Comparison of ENCODE assay signal across 10 mouse cellular contexts in the genomic region with DNA sequence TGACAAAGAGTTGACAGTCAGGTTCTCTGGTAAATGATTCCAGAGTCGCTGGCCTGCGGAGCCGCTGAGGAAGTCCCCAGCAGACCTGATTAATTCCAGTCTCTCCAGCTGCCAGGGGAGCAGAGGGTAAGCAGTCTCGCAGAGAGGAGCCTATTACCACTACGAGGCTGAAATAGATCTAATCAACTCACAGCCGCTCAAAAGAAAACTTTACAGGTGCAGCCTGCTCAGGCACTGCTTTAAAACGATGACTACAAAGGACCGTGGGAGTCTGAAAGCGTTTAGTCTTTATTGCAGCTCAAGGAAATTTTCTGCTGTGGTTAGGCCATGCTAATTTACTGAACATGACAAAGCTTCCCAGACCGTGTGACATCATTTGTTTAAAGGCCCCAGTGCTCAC.
A peak's percentile ranks its signal among the peaks of the same experiment; 100 is the strongest.
DNase-seq lines count a peak whose midpoint lies in the region; ATAC-seq lines count a peak whose summit lies in the region.
"Had no signal": no experiment of that assay in that cellular context is flagged by ENCODE, and none has a peak within 500 bp of the region (broad histone marks: within the 10 kb centered on the region; RNA-seq: fewer than 3 reads in every experiment).

No protein-coding gene starts in this region.

- peak; percentile 75 for DNase-seq in embryonic facial prominence, embryonic 11.5 days (ENCODE audit: low spot score)
- peak; percentile 23 to 50 for DNase-seq in kidney, postnatal 4 days
- DNase-seq in neural tube, embryonic 11.5 days (ENCODE audit: low spot score), result peak; percentile 53
- no peak for DNase-seq in urinary bladder, postnatal 14 days (ENCODE audit: low spot score)
- no peak for DNase-seq in adrenal gland, postnatal 25 days
- DNase-seq in left cerebral cortex, postnatal 25 days (ENCODE audit: low spot score in 2 of 2), result no peak
- DNase-seq: thymus, postnatal 4 days had no signal

- no peaks in the 10 kb centered on the region for H3K4me1 ChIP-seq in embryonic facial prominence, embryonic 11.5 days (ENCODE audit: control insufficient read depth, insufficient read depth, low read length)
- H3K4me1 ChIP-seq in forebrain, embryonic 16.5 days (replicated peaks; ENCODE audit: control insufficient read depth, insufficient read depth, low read length), result peaks cover 28% of the 10 kb centered on the region
- no peaks in the 10 kb centered on the region for H3K4me1 ChIP-seq in neural tube, embryonic 11.5 days (ENCODE audit: control insufficient read depth, insufficient read depth, low read length)
- H3K4me1 ChIP-seq: limb, embryonic 15.5 days had no signal

- H3K27me3 ChIP-seq in embryonic facial prominence, embryonic 11.5 days (ENCODE audit: control insufficient read depth, insufficient read depth, low read length), result no peaks in the 10 kb centered on the region
- no peaks in the 10 kb centered on the region for H3K27me3 ChIP-seq in forebrain, embryonic 16.5 days (replicated peaks; ENCODE audit: control insufficient read depth, insufficient read depth, low read length)
- H3K27me3 ChIP-seq in neural tube, embryonic 11.5 days (ENCODE audit: control insufficient read depth, insufficient read depth, low read length), result no peaks in the 10 kb centered on the region
- H3K27me3 ChIP-seq: limb, embryonic 15.5 days had no signal

- no peak overlapping the region for H3K27ac ChIP-seq in embryonic facial prominence, embryonic 11.5 days (replicated peaks; ENCODE audit: low read depth, low read length)
- H3K27ac ChIP-seq in forebrain, embryonic 16.5 days (ENCODE audit: low read length), result peak overlapping the region; percentile 80
- H3K27ac ChIP-seq in neural tube, embryonic 11.5 days (ENCODE audit: low read depth, low read length), result no peak overlapping the region
- H3K27ac ChIP-seq: limb, embryonic 15.5 days; macrophage had no signal

- no peaks in the 10 kb centered on the region for H3K36me3 ChIP-seq in embryonic facial prominence, embryonic 11.5 days (replicated peaks; ENCODE audit: control insufficient read depth, insufficient read depth, low read depth, low read length)
- no peaks in the 10 kb centered on the region for H3K36me3 ChIP-seq in forebrain, embryonic 16.5 days (ENCODE audit: control insufficient read depth, insufficient read depth)
- no peaks in the 10 kb centered on the region for H3K36me3 ChIP-seq in neural tube, embryonic 11.5 days (ENCODE audit: control insufficient read depth, insufficient read depth, low read length)
- H3K36me3 ChIP-seq: limb, embryonic 15.5 days had no signal

- ATAC-seq in embryonic facial prominence, embryonic 11.5 days (replicated peaks; ENCODE audit: insufficient number of reproducible peaks, low FRiP score, low TSS enrichment, low read depth), result peak; percentile 81; the same call in 1 of the 2 replicates
- ATAC-seq in forebrain, embryonic 16.5 days, result no peak
- peak; percentile 71; the same call in 1 of the 2 replicates for ATAC-seq in neural tube, embryonic 11.5 days (ENCODE audit: insufficient read depth, low FRiP score, low TSS enrichment)

- no peak overlapping the region for H3K4me3 ChIP-seq in embryonic facial prominence, embryonic 11.5 days (ENCODE audit: low read depth, low read length)
- H3K4me3 ChIP-seq in forebrain, embryonic 16.5 days (replicated peaks; ENCODE audit: low read length), result no peak overlapping the region
- no peak overlapping the region for H3K4me3 ChIP-seq in neural tube, embryonic 11.5 days (ENCODE audit: low read depth, low read length)
- H3K4me3 ChIP-seq: limb, embryonic 15.5 days had no signal

- no peak overlapping the region for H3K4me2 ChIP-seq in embryonic facial prominence, embryonic 11.5 days (ENCODE audit: low read depth, low read length)
- peak overlapping the region; percentile 39 for H3K4me2 ChIP-seq in forebrain, embryonic 16.5 days (ENCODE audit: low read length)
- no peak overlapping the region for H3K4me2 ChIP-seq in neural tube, embryonic 11.5 days (ENCODE audit: low read depth)
- H3K4me2 ChIP-seq: limb, embryonic 15.5 days had no signal

- no peak overlapping the region for H3K9ac ChIP-seq in embryonic facial prominence, embryonic 11.5 days (replicated peaks; ENCODE audit: low read length)
- peak overlapping the region; percentile 42; the same call in 1 of the 2 replicates for H3K9ac ChIP-seq in forebrain, embryonic 16.5 days (replicated peaks; ENCODE audit: low read depth, low read length)
- H3K9ac ChIP-seq in neural tube, embryonic 11.5 days (ENCODE audit: low read length), result no peak overlapping the region
- H3K9ac ChIP-seq: limb, embryonic 15.5 days had no signal

- H3K9me3 ChIP-seq in embryonic facial prominence, embryonic 11.5 days (replicated peaks; ENCODE audit: control insufficient read depth, low read length), result no peaks in the 10 kb centered on the region
- H3K9me3 ChIP-seq in forebrain, embryonic 16.5 days (ENCODE audit: control insufficient read depth, low read length), result no peaks in the 10 kb centered on the region
- H3K9me3 ChIP-seq in neural tube, embryonic 11.5 days (ENCODE audit: control insufficient read depth, low read length), result no peaks in the 10 kb centered on the region
- H3K9me3 ChIP-seq: limb, embryonic 15.5 days had no signal

- intact Hi-C loops in left cerebral cortex, postnatal 25 days (cut with DNase I), result loop anchor here (5.0 kb wide), 2 partner anchors 161 to 336 kb away; no protein-coding TSS in a partner anchor

- WGBS in embryonic facial prominence, embryonic 11.5 days, result 11% methylated on average over 10 of the region's 10 CpGs
- 3% methylated on average over 10 of the region's 10 CpGs for WGBS in forebrain, embryonic 16.5 days
- WGBS in neural tube, embryonic 11.5 days, result 9% methylated on average over 10 of the region's 10 CpGs

Comparison
In these comparisons a context has a peak if more than half of its experiments do, and no peak if none do; other contexts are left out.
1. DNase-seq: peak in embryonic facial prominence, embryonic 11.5 days (single experiment), kidney, postnatal 4 days (2 of 2) and neural tube, embryonic 11.5 days (single experiment); none in urinary bladder, postnatal 14 days (single experiment), adrenal gland, postnatal 25 days (single experiment) and left cerebral cortex, postnatal 25 days (0 of 2).